Mouse (Mus musculus) T-cell, adult 2 months (primary cell): ENCODE results near the gene Ddb2.

Source experiments
- DNase-seq: peaks from one replicate; pipeline ENCODE4 v3.0.0; 2022; ENCODE audit warnings: low spot score

Ddb2 gene

DNA sequence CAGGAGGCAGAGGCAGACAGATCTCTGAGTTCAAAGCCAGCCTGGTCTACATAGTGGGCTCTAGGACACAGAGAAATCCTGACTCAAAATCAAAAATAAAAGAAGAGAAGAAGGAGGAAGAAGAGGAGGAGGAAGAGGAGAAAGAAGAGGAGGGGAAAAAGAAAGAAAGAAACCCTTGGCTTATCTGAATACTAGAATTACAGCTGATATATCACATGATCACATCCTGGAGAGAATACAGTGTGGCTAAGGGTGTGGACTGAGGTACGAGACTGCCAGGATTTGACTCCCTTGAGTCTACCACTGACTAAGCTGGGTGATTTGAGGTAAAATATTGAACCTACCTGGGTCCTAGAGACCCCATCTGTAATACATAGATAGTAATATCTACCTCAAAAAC, 50.6 kb downstream of the Ddb2 start:
- no peak for DNase-seq

DNA sequence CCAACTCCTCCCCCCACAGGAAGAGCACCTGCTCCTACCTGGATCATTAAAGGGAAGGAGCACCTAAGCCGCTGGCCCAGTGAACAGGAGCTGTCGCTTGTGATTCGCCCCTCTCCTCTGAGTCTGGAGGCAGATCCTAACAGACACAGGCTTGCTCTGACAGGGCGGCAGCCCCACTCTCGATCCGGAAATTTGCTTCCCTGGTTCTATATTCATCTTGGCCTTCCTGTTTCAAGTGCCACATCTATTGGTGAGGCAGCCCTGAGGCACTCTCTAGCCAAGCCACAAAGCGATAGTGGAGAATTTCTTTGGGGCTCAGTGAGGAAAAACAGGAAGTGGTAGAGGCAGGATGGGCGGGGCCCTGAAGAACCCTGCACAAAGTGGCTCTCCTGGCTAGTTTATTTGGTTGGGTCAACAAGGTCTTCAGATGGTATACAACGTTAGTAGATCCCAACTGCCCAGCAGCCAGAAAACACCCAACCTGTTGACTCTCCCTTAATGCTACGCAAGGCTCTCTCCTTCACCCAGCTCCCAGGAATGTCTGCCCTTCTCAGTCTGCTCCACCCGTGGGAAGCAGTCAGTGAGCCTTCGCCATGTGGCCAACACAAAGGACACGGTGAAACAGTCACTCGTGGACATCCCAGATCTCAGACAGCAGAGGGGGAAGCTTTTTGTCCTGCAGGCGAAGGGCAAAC, 52.9 kb downstream of the Ddb2 start, which contains the start of gene Madd:
Gene Madd (minus strand): TSS at position 127 of the 695 bp plus-strand sequence.
- DNase-seq, result peak; percentile 88

DNA sequence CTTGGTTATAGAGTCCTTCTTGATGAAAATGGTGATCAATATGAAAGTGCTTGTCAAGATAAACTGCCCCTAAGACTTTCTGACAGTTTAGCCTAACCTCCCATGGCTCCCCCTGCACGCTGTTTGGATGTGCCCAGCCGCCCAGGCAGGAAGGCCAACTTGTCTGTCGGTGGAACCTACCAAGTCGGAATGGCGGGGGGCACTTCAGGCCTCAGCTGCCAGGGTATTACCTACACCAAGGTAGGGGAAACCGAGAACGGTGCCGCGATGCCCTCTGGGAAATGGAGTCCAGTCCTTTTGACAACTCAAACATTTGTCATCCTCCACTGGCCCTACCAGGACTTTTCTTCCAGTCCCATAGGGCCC, 53.7 kb downstream of the Ddb2 start:
- peak; percentile 98 for DNase-seq

DNA sequence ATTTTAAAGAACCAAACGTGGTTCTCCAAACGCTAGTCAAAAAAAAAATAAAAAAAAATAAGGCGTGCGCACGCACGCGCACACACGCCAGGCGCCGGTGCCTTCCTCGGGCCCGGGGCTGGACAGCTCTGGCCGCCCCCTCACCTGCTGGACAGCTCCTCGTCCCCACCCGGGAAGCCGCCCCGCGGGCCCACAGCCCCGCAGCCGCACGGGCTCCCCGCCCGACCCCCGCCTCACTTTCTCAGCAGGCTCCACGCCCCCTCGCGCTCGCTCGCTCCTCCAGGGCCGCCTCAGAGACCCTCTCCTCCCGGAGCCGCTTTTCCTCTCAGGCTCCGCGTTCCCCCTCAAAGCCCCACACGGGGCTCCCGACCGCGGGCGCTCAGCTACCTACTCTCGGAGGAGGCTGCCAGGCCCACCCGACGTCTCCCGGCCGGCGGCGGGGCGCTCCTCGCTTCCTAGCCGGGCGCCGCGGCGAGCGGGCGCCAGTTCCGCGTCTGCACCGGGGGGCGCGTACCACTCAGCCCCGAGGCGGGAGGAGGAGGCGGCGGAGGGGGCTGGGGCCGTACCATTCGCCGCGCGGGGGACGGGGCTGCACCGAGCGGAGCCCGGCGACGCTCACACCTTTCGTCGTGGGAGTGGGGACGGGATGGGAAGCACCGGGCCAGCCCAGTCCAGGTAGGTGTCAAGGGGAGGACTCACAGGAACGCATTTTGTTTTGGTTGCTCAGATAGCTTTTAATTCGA, 54.2 kb downstream of the Ddb2 start:
- DNase-seq, result peak; percentile 82

DNA sequence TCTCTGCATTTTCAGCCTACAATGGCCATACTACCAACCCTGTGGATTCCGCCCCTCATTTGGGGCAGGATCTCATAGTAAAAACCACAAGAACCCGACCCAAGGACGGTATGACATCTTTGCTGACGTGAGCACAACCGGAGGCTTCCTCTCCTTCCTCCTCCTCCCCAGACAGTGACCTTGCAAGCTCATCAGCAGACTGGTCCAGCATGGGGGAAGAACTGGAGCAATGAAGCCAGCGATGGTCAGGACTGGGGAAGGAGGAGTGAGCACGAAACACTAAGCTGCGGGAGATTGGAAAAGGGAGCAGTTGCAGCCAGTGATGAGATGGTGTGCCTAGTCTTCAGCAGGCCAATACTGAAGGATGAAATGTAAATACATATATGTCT, 54.8 kb downstream of the Ddb2 start:
- peak; percentile 71 for DNase-seq

DNA sequence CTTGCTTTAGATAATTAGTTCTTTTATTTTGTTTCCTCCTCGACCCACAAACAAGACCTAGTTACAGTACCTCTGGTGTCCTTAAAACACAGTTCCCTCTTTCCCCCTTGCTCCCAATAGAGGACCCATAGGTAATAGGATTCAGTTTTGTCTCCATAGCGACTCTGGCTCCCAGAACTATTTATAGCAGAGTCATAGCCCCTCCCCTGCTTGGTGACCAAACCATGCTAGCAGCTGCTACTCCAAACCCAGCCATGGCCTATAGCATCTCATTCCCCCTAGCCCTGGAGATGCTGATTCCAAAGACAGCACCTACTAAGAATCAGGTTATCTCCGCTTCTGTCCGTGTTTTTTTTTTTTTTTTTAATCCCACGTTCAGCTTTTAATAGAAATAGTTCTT, 56.1 kb downstream of the Ddb2 start:
- DNase-seq, result no peak

DNA sequence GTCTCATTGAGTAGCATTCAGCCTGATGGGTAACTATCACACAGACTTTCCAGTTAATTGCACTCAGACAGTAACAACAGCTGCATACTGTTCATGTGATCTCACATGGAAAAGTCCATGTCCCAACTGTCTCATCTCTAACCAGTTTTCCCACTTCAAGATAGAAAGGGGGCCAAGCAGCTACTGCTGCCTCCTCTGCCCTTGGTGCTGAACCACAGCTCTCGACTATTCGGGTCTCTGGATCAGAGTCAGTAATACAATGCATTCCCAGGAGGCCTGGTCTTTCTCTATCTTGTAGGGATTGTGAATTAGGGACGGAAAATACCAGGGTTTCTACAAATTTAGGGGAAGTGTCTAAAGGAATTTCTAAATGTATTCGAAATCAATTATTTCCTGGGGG, 57.0 kb downstream of the Ddb2 start:
- DNase-seq, result no peak

DNA sequence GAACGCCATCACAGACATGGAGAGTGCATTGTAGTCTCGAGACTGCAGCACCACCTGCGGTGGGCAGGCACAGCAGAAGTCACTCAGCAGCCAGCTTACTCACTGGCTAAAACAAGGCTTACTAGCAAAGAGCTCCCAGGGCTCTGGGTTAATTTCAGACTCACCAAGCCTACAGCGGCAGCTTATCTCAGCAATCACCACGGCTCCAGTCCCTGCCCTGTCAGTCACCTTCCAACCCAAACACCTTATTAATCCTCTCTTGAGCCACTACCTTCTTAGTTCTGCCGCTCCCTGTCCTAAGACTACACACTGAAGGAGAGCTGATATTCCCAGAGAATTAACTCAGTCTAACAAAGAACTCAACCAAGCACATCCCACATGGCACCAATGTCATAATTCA, 60.5 kb downstream of the Ddb2 start:
- no peak for DNase-seq

DNA sequence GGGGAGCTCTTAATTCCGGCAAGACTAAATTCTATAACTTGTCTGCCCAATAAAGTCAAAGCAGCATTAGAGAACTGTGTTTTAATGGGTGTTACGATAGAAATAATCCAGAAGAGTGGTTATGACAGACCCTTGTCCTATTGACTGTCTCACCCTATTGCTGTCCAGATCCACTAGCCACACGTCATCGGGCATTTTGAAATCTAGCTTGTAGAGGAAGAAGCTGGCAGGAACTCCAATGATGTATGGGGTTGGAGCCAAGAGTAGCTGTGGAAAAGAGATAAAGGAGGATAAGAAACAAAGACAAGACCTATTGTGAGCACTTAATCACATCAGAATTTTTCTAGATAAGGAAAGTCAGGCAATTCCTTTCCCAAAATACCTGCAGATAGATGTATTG, 61.3 kb downstream of the Ddb2 start:
- DNase-seq, result no peak

DNA sequence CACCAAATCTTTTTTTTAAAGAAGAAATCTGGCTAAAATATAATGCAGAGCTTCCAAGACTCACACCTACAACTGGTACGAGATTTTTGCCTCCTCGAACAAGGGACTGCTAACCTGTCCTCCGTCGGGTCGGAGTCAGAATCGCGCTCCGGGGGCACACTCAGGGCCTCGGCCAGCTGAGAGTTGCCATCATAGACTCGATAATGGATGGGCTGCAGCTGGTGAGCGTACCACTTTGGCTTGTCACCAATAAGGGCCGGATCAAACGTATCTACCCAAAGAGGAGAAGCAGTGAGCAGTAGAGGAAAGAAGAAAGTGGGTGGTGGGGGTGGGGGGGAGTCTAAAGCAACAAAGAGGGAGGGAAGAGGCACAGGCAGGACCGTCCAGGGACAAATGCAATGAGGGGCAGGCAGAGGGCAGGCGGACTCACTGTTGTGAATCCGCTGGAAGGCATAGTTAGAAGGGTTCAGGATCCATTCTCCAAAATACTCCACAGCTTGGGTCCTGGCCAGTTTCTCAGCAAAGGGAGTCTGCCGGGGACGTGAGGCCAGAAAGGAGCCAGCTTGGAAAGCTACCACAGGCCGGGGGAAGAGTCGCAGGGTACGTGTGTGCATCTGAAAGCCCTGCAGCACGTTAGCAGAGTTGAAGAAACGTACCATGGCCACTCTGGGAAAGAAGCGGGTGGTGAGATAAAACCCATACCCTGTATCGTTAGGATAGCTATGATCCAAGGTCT, 67.0 kb downstream of the Ddb2 start:
- DNase-seq, result no peak

DNA sequence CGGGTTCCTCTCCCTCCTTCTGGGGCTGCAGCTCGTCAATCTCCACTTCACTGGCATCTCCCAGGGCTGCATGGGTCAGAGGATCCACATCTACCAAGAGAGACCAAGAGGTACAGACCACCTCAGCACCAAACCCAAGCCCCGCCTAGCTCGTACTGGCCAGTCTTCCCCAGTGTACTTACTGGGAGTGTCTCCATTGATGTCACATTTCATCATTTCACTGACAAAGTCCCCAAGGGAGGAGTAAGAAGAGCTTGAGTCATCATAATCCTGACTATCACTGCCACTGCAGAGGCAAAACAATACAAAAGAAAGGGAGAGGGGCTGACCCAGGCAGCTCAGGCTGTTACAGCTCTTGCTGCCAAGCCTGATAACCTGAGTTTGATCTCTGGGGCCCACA, 69.2 kb downstream of the Ddb2 start:
- DNase-seq, result no peak

DNA sequence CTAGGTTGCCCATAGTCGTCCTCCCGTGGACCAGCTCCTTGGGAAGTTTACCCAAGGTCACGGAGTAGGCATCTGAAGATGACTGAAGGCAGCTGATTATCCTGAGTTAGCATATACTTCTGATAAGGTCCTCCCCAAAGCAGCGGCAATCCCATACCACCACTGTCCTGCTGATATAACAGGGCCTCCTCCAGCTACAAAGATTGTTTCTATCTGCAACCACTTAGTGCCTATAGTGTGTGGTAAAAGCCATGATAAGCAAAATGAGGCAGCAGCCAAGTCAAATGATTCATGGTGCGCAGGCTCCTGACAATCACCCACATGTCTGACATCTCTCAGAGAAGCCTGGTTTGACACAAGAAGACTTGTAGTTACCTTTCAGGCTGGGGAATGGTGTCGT, 71.8 kb downstream of the Ddb2 start:
- DNase-seq, result no peak

DNA sequence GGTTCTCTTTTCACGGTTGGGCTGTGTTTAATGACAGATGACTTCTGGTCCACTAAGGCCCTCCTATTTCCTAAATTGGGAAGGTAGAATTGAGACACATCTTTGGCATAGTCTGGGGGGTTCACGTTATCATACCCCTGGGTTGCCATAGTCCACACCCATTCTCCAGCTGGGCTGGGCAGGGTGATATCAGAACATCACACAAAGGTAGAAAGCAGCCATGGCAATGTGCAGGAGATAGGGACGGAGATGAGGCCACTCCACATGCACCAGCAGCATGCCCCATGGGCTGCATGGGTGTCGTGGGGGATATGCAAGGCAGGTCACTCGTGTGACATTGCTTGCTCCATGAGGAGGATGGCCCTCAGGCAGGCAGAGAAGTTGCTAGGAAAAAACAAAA, 73.2 kb downstream of the Ddb2 start:
- DNase-seq, result no peak

DNA sequence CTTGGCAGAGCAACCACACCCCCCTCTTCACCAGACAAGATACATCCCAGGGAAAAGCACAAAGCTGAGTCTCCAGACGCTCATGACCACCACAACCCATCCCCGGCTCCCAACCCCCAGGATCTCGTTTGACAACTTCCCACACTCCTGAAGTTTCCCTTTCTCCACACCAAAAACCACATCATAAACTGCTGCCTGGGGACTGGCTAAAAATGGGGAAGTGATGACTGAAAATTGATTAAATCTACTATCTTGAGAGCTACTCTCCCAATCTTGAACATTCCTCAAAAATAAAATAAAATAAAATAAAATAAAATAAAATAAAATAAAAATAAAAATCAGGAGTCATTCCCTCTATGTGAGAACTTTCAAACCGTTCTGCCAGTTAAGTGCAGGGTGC, 73.8 kb downstream of the Ddb2 start:
- DNase-seq, result no peak
